Mouse (Mus musculus) intestine, postnatal 0 days (tissue): ENCODE data around the gene Sec1. TPM values are rescaled to one million over a fixed set of nuclear protein-coding genes. Genes with fewer than 3 reads are reported as not detected.

Experiments used
- ATAC-seq: fragments of 200-750 bp; cut with Nextera tagmentation; 2 replicates; pipeline ENCODE4 v1.8.0; 2017; ENCODE audit warnings: mild to moderate bottlenecking, moderate TSS enrichment, moderate library complexity
- H3K27ac ChIP-seq: fragments of 300-500 bp; sonication (generic); 2 replicates; pipeline ENCODE4 v1.5.1; 2014; ENCODE audit warnings: mild to moderate bottlenecking, low read depth, low read length, moderate library complexity
- H3K27me3 ChIP-seq: fragments of 300-500 bp; sonication (generic); replicated peaks from 2 replicates; pipeline ENCODE4 v1.6.1; 2014; ENCODE audit warnings: low read length, mixed read lengths; ENCODE audit not compliant: control insufficient read depth, insufficient read depth
- H3K36me3 ChIP-seq: fragments of 300-500 bp; sonication (generic); 2 replicates; pipeline ENCODE4 v1.6.1; 2014; ENCODE audit warnings: mild to moderate bottlenecking, moderate library complexity; ENCODE audit not compliant: control insufficient read depth, insufficient read depth
- H3K4me1 ChIP-seq: fragments of 300-500 bp; sonication (generic); replicated peaks from 2 replicates; pipeline ENCODE4 v1.6.1; 2014; ENCODE audit warnings: antibody characterized with exemption, low read length, mixed read lengths; ENCODE audit not compliant: control insufficient read depth, insufficient read depth
- H3K4me2 ChIP-seq: fragments of 300-500 bp; sonication (generic); replicated peaks from 2 replicates; pipeline ENCODE4 v1.6.1; 2014; ENCODE audit warnings: low read depth, mild to moderate bottlenecking, moderate library complexity
- H3K4me3 ChIP-seq: fragments of 300-500 bp; sonication (generic); 2 replicates; pipeline ENCODE4 v1.5.1; 2014; ENCODE audit warnings: low read depth, low read length
- H3K9ac ChIP-seq: fragments of 300-500 bp; sonication (generic); 2 replicates; pipeline ENCODE4 v1.6.1; 2014; ENCODE audit warnings: mild to moderate bottlenecking, low read depth, low read length
- H3K9me3 ChIP-seq: fragments of 300-500 bp; sonication (generic); 2 replicates; pipeline ENCODE4 v1.6.1; 2016; ENCODE audit warnings: mixed run types; ENCODE audit not compliant: control insufficient read depth
- CTCF ChIP-seq: sonication (generic); IDR thresholded peaks from 2 replicates; pipeline ENCODE4 v1.5.1; 2016; ENCODE audit warnings: low read depth, mild to moderate bottlenecking, control low read depth, antibody characterized with exemption, moderate library complexity
- WGBS: fragments of 180-500 bp; shearing (Covaris S2); extraction: QIAGEN DNeasy Blood & Tissue Kit; methylation state at CpG from one replicate; pipeline ENCODE4 v1.1.7; 2014; 5-methylcytosine and 5-hydroxymethylcytosine counted together
- polyA plus RNA-seq: library from polyadenylated mRNA; unstranded; fragments of >200 nt; fragmentation: Nextera tagmentation; extraction: Ambion mirVana; gene quantifications from 2 replicates; pipeline ENCODE4 v1.2.1, GENCODE M21; 2015

Sec1 gene
- polyA plus RNA-seq, 1 experiment from 2014 or later: 0.08 TPM

DNA sequence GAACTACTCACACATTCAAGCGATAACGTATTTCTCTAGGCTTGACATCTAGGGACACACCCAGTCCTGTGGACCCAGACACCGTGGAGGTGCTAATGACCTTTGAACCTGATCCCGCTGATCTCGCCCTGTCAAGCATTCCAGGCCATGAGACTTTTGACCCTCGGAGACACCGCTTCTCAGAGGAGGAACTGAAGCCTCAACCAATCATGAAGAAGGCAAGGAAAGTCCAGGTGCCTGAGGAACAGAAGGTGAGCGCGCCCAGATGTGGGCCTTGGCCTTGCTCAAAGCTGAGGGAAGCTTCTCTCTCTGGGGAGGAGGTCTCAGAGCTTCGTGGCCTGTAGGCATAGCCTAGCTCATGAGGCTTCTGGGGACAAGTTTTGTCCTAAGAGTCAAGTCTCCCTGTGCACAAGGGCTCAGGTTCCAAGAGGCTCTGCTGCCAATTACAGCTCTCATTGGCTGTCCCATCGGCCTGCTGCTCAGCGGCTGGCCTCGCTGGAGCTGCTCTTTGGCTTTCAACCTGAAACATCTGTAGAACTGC, 14.1 kb upstream of the Sec1 start:
- Histone ChIP-seq H3K4me1 (peaks cover 31% of the 10 kb centered on the region), H3K9me3 (no peaks in the 10 kb centered on the region), H3K27ac (peak overlapping the region; percentile 98), H3K9ac (peak overlapping the region; percentile 84), H3K4me2 (peak overlapping the region; percentile 95), H3K36me3 (peaks cover 29% of the 10 kb centered on the region; the same call in 1 of the 2 replicates), H3K27me3 (no peaks in the 10 kb centered on the region), H3K4me3 (peak overlapping the region; percentile 56; the same call in 1 of the 2 replicates)
- TF ChIP-seq CTCF: no peak
- WGBS: 16% methylated on average over 13 of the region's 13 CpGs
- peak; percentile 53 for ATAC-seq

DNA sequence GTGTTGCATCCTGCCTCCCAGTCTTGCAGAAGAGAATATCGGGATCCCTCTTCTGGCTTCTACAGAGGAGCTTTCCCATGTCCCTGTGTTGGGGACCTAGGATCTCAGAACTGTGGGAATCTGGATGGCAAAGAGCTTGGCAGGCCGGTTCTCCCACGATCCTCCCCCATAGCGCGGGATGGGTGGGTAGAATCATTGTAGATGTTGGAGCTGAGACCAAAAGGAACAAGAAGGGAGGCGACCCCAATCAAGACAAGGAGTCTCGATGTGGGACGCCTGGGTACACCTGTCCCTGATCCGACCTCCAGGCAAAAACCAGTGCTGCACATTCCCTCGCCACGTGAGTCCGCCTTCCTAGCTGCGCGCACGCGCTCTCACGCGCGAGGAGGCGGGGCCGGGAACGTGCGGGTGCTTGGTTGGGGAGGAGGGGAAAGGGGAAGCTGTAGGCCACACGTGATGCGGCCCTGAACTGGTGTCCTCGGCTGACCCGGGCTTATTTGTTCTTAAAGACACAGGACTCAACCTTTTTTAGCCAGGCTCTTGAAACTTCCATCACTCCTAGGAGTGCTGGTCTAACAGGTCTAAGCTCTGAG, 13.3 kb upstream of the Sec1 start:
- Histone ChIP-seq H3K4me2 (peak overlapping the region; percentile 95), H3K9me3 (no peaks in the 10 kb centered on the region), H3K27ac (peak overlapping the region; percentile 98), H3K27me3 (no peaks in the 10 kb centered on the region), H3K9ac (peak overlapping the region; percentile 84), H3K4me3 (peak overlapping the region; percentile 56), H3K4me1 (peaks cover 31% of the 10 kb centered on the region), H3K36me3 (peaks cover 24% of the 10 kb centered on the region; the same call in 1 of the 2 replicates)
- TF ChIP-seq CTCF: no peak
- WGBS: under 1% methylated on average over 27 of the region's 27 CpGs
- peak; percentile 32 for ATAC-seq

DNA sequence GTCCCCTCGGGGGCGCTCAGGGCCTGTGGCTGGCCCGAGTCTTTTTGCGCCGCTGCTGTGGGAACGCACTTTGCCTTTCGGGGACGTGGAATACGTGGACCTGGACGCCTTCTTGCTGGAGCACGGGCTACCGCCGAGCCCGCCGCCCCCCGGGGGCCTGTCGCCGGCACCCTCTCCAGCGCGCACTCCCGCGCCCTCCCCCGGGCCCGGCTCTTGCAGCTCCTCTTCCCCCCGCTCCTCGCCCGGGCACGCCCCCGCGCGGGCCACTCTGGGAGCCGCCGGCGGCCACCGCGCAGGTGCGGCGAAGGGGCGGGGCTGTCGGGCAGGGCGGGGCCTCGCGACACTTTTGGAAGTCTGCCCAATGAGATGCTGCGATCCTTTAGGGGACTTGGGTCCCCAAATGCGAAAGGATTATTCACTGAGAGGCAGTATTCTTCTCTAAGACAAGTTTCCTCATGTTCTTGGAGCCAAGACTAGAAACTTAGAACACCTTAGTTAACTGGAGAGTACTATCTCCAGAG, 12.6 kb upstream of the Sec1 start:
- under 1% methylated on average over 41 of the region's 45 CpGs for WGBS
- peaks cover 31% of the 10 kb centered on the region for H3K4me1 ChIP-seq
- TF ChIP-seq CTCF: peak; percentile 29; the same call in 1 of the 2 replicates
- ATAC-seq: no peak
- peaks cover 20% of the 10 kb centered on the region; the same call in 1 of the 2 replicates for H3K36me3 ChIP-seq
- H3K4me3 ChIP-seq: peak overlapping the region; percentile 56
- H3K27ac ChIP-seq: peak overlapping the region; percentile 98
- peak overlapping the region; percentile 84 for H3K9ac ChIP-seq
- H3K27me3 ChIP-seq: no peaks in the 10 kb centered on the region
- H3K9me3 ChIP-seq: no peaks in the 10 kb centered on the region
- H3K4me2 ChIP-seq: peak overlapping the region; percentile 95

DNA sequence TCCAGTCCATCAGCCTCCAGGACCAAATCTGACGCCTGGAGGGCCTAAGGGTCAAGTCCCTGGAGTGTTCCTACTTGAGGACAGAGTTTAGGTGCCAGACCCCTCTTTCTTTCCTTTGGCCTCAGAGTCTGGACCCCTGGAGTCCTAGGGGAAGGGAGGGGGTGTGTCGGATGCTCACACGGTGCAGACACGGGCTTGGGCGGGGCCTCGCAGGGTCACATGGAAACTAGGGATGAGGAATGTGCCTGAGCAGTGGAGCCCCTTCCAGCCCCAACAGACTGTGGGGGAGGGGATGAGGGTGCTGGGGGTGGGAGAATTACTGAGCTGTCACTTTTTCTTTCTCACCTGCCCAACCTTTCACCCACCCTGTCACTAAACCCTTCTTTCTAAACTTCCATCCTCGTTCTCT, 11.7 kb upstream of the Sec1 start:
- Histone ChIP-seq H3K9me3 (no peaks in the 10 kb centered on the region), H3K4me3 (peak overlapping the region; percentile 56), H3K9ac (peak overlapping the region; percentile 84), H3K36me3 (peaks cover 11% of the 10 kb centered on the region; the same call in 1 of the 2 replicates), H3K4me2 (peak overlapping the region; percentile 95), H3K4me1 (peaks cover 31% of the 10 kb centered on the region), H3K27ac (peak overlapping the region; percentile 98), H3K27me3 (no peaks in the 10 kb centered on the region)
- ATAC-seq: no peak
- no peak for TF ChIP-seq CTCF
- WGBS: 1% methylated on average over 7 of the region's 7 CpGs

DNA sequence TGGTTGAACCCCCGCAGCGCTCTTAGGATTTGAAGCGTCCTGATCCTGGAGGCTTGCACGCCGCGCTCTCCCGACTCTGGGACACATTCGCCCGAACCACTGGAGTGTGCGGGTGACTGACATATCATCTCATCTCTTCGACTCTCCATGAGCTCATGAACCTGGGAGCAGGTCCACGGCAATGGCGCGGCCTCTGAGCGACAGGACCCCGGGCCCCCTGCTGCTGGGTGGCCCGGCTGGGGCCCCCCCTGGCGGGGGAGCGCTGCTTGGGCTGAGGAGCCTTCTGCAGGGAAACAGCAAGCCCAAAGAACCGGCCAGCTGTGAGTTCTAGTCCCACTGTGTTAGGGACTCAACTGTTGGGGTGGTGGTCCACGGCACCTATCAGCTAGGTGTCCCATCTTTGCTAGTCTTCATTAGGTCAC, 11.3 kb upstream of the Sec1 start:
- H3K27me3 ChIP-seq: peaks cover 2% of the 10 kb centered on the region; the same call in 1 of the 2 replicates
- H3K9ac ChIP-seq: peak overlapping the region; percentile 84
- TF ChIP-seq CTCF: peak; percentile 38; the same call in 1 of the 2 replicates
- H3K36me3 ChIP-seq: peaks cover 6% of the 10 kb centered on the region; the same call in 1 of the 2 replicates
- H3K27ac ChIP-seq: peak overlapping the region; percentile 98
- no peaks in the 10 kb centered on the region for H3K9me3 ChIP-seq
- peaks cover 31% of the 10 kb centered on the region for H3K4me1 ChIP-seq
- ATAC-seq: no peak
- H3K4me3 ChIP-seq: peak overlapping the region; percentile 56
- WGBS: under 1% methylated on average over 21 of the region's 21 CpGs
- H3K4me2 ChIP-seq: peak overlapping the region; percentile 95

DNA sequence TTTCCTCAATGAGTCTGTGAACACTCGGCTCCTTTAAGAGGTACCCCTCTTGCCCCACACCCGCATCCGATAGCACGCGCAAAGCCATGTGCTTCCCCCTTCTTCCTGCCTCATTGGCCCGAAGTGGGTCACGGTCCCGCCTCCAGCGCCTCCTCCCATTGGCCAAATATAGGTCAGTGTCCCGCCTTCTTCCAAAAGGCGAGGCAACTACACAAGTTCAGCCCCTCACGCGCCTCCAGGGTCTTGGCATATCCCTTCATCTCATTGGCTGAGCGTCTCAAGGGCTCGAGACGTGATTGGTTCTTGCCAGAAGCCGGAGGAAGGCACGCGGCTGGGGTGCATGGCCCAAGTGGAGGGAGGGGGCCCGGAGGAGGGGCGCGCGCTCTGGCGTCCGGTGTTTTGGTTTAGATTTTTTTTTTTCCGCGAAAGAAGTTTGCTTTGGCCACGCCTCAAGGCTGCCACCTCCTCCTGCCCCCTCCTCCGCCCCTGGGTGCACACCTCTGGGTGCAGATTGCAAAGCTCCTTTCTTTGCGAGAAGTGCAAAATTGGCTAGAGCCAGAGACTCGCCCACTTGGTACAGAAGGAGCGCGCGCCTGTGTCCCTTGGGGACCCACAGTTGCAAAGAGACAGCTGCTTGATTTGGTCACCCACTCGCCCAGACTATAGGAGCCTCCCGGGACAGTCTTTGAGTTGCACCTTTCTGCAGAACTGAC, 10.7 kb upstream of the Sec1 start, which contains the start of gene Dbp:
Gene Dbp, plus strand, starts transcription at position 359 of the 713 bp plus-strand sequence.
- Histone ChIP-seq H3K9me3 (no peaks in the 10 kb centered on the region), H3K36me3 (0 out of 2 replicates have a peak, but pooled peaks cover under 1% of the 10 kb centered on the region), H3K4me1 (peaks cover 28% of the 10 kb centered on the region), H3K4me3 (peak within 1 kb of the TSS; percentile 56), H3K27me3 (peaks cover 8% of the 10 kb centered on the region), H3K4me2 (peak within 1 kb of the TSS; percentile 95), H3K9ac (peak within 1 kb of the TSS; percentile 84), H3K27ac (peak within 1 kb of the TSS; percentile 98)
- 0% methylated on average over 36 of the region's 36 CpGs for WGBS
- peak; percentile 48 for ATAC-seq
- TF ChIP-seq CTCF: no peak
